Mouse (Mus musculus) embryonic stem cell, embryonic (primary cell): ENCODE measurements around the gene Ntrk2.
"Not testable (repeated sequence)": the region's sequence is repeated elsewhere in the genome, so short reads cannot be mapped to it uniquely, and the experiment has no call there.

Experiments used
- CTCF ChIA-PET, 4 experiments: fragments of 300-600 bp in 2 of 4; fragments of 350-600 bp in 2 of 4; sonication (Branson Sonifier 250); formaldehyde crosslinking; loops; one replicate each; lab custom pipeline; 2022; ENCODE audit warnings: inconsistent platforms in 2 of 4; lab: Charles Lee
- POLR2A ChIA-PET, 4 experiments: fragments of 300-600 bp in 2 of 4; fragments of 350-600 bp in 2 of 4; sonication (Branson Sonifier 250); formaldehyde crosslinking; loops; one replicate each; lab custom pipeline; 2022; ENCODE audit warnings: antibody characterized with exemption in 4 of 4, inconsistent platforms in 1 of 4; lab: Charles Lee

Gene Ntrk2

GRCm38 (mm10) chr13:59094722-59095121, 288.4 kb downstream of the Ntrk2 start:
- CTCF ChIA-PET = no interaction called here
- POLR2A ChIA-PET = no interaction called here

GRCm38 (mm10) chr13:59095811-59096391, 289.5 kb downstream of the Ntrk2 start:
- POLR2A ChIA-PET = no interaction called here
- CTCF ChIA-PET = no interaction called here

- ChIA-PET CTCF (interaction anchor here in 2 of 4 experiments (0.5 to 1.6 kb wide), 5 partner anchors 9 to 229 kb away, joined by 3 to 7 read pairs (median 3); no protein-coding TSS in a partner anchor), POLR2A (interaction anchor here in 1 of 4 experiments (0.9 kb wide), 1 partner anchor 298 kb away, joined by 3 read pairs; no protein-coding TSS in a partner anchor)
Measured at GRCm38 (mm10) chr13:59100086-59100485, 293.7 kb downstream of the Ntrk2 start.

- POLR2A ChIA-PET = interaction anchor here in 2 of 4 experiments (0.6 to 0.8 kb wide), 2 partner anchors 133 to 203 kb away, joined by 3 read pairs; no protein-coding TSS in a partner anchor
Measured at GRCm38 (mm10) chr13:59107791-59108190, 301.4 kb downstream of the Ntrk2 start.

GRCm38 (mm10) chr13:59110107-59110506, 303.7 kb downstream of the Ntrk2 start:
- POLR2A ChIA-PET = no interaction called here

More at GRCm38 (mm10) chr13:59107791-59108190, 301.4 kb downstream of the Ntrk2 start:
- CTCF ChIA-PET = not testable (repeated sequence)

GRCm38 (mm10) chr13:59114684-59115083, 308.3 kb downstream of the Ntrk2 start:
- CTCF ChIA-PET = interaction anchor here (0.5 to 1.8 kb wide), 15 partner anchors 14 to 1154 kb away, joined by 3 to 7 read pairs (median 4); no protein-coding TSS in a partner anchor
- POLR2A ChIA-PET = no interaction called here

More at GRCm38 (mm10) chr13:59110107-59110506, 303.7 kb downstream of the Ntrk2 start:
- CTCF ChIA-PET = no interaction called here

- ChIA-PET POLR2A (no interaction called here), CTCF (interaction anchor here (0.5 to 1.8 kb wide), 7 partner anchors 15 to 250 kb away, joined by 3 to 7 read pairs (median 4); no protein-coding TSS in a partner anchor)
Measured at GRCm38 (mm10) chr13:59115551-59115950, 309.2 kb downstream of the Ntrk2 start.

GRCm38 (mm10) chr13:59117233-59117632, 310.9 kb downstream of the Ntrk2 start:
- POLR2A ChIA-PET = no interaction called here

GRCm38 (mm10) chr13:59119596-59120394, 313.4 kb downstream of the Ntrk2 start:
- CTCF ChIA-PET = no interaction called here
- POLR2A ChIA-PET = no interaction called here

More at GRCm38 (mm10) chr13:59117233-59117632, 310.9 kb downstream of the Ntrk2 start:
- CTCF ChIA-PET = no interaction called here

GRCm38 (mm10) chr13:59143141-59143744, 336.9 kb downstream of the Ntrk2 start:
- ChIA-PET CTCF (interaction anchor here in 2 of 4 experiments (0.6 to 0.7 kb wide), 2 partner anchors 85 to 336 kb away, joined by 3 read pairs; no protein-coding TSS in a partner anchor), POLR2A (interaction anchor here in 1 of 4 experiments (0.6 kb wide), 1 partner anchor 543 kb away, joined by 3 read pairs; no protein-coding TSS in a partner anchor)

GRCm38 (mm10) chr13:59144321-59144856, 338.0 kb downstream of the Ntrk2 start:
- POLR2A ChIA-PET = interaction anchor here in 1 of 4 experiments (0.5 kb wide), 1 partner anchor 120 kb away, joined by 3 read pairs; no protein-coding TSS in a partner anchor
- CTCF ChIA-PET = no interaction called here

GRCm38 (mm10) chr13:59145677-59146555, 339.5 kb downstream of the Ntrk2 start:
- CTCF ChIA-PET = no interaction called here
- POLR2A ChIA-PET = no interaction called here

GRCm38 (mm10) chr13:59146616-59147015, 340.2 kb downstream of the Ntrk2 start:
- ChIA-PET POLR2A (no interaction called here), CTCF (no interaction called here)

GRCm38 (mm10) chr13:59147976-59148375, 341.6 kb downstream of the Ntrk2 start:
- POLR2A ChIA-PET = no interaction called here
- CTCF ChIA-PET = no interaction called here

- POLR2A ChIA-PET = no interaction called here
- CTCF ChIA-PET = no interaction called here
Measured at GRCm38 (mm10) chr13:59148793-59149192, 342.4 kb downstream of the Ntrk2 start.

GRCm38 (mm10) chr13:59164015-59164414, 357.6 kb downstream of the Ntrk2 start:
- POLR2A ChIA-PET = no interaction called here
- CTCF ChIA-PET = no interaction called here

GRCm38 (mm10) chr13:59173840-59174239, 367.5 kb downstream of the Ntrk2 start:
- ChIA-PET CTCF (no interaction called here), POLR2A (no interaction called here)

GRCm38 (mm10) chr13:59176021-59176420, 369.7 kb downstream of the Ntrk2 start:
- ChIA-PET POLR2A (interaction anchor here in 1 of 4 experiments (0.7 kb wide), 1 partner anchor 423 kb away, joined by 3 read pairs; no protein-coding TSS in a partner anchor), CTCF (no interaction called here)
